Mouse (Mus musculus) frontal cortex, postnatal 36 days (tissue): ENCODE results near the gene Chkb.

ENCODE experiments used
- DNase-seq, 2 experiments: peaks; one replicate each; pipeline ENCODE4 v3.0.0; 2022; ENCODE audit warnings: low spot score in 2 of 2

Chkb gene

DNA sequence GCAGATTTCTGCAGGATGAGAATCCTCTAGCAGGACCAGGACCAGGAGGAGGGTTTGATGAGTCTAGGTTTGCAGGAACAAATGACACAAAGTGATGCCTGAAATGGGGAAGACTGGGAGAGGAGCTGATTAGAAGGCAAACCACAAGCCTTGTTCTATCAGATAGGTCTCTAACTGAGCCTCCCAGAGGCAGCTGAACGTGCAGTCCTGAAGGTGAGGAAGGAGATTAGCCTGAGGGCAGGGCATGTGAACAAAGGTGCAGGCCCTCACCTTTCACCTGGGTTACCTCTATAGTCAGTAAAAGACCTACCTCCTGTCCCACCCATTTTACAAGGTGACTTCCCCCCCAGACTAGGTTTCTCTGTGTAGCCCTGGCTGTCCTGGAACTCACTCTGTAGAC, 30.0 kb downstream of the Chkb start:
- no peak for DNase-seq

DNA sequence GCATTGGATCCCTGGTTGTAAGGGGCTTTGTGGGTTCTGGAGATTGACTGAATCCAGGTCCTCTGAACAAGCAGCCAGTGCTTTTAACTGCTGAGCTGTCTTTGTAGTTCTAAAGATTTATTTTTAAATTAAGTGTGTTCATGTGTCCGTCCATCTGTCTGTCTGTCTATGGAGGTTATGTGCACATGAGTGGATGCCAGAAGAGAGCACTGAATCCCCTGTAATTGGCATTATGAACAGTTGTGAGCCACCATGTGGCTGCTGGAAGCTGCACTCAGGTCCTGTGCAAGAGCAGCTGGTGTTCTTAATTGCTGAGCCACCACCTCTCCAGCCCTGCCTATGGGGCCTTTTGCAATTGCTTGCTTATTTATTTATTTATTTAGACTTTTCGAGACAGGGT, 31.6 kb downstream of the Chkb start:
- DNase-seq: no peak

DNA sequence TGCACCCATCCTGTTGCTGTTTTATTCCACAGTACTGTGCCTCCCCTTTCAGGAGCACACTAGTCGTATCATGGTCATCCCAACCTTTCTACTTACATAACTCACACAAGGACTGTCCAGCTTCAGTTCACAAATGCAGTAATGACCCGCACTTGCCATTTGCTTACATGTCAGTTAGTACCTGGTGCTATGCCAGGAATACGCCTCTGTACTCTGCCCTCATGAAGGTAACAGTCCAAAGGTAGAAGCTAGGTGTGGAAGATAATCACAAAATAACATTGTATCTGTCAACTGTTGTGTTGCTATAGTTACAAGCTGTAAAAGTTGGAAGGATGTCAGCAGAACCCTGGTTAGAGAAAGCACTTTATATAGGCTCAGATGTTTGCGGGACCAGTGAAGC, 32.8 kb downstream of the Chkb start:
- DNase-seq: no peak

DNA sequence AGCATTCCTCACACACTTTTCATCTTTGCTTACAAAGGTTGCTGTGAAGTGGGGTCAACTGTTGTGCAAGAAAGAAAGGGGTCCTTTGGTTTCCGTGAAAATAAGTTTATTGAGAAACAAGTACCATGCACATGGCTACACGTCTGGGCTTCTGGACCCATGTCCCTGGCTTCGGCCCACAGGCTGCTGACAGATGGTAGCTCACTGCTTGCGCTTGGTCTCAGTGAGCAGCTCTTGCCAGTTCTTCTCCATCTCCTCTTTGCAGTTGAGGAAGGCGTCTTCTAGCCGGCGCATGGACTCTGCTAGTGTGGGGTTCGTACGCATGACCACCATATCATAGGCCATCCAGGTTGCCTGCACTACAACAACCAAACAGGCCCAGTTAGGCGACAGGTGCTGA, 39.6 kb downstream of the Chkb start:
- DNase-seq: no peak

DNA sequence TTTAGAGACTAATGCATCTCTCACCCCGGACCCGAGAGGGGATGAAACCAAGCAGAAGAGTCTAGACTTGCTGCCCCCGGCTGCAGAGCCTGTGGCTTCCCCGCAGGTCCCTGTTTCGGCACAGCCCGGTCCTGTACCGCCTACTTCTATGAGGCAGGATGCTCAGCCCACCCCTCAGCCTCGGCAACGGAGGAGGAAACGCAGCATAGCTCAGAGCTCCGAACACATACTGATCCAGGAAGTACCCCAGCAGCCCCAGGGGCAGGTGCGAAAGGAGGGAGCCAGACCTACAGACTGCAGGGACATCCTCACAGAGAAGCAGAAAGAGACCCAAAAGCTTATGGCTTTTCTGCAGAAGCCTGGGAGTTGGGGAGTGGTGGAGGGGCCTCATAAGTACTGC, 42.6 kb downstream of the Chkb start:
- no peak for DNase-seq

DNA sequence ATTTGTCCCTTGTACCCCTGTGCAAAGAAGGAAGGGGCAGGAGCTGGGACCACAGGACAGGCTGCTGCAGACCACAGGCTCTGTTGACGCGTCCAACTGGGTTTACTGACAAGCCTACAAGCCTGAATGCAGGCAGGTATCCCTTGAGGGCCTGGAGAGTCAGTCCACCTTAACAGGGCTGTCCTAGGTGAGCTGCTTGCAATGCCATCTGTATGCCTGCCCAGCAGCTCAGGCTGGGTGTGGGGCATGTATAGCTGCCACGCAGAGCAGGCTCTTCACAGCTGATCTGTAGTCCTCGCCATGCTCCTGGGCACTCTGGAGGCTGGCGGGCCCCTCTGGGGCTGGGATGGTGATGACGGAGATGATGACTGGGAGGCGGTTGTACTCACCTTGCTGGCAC, 45.1 kb downstream of the Chkb start, which contains the start of gene Klhdc7b:
Gene Klhdc7b (plus strand): TSS at position 301 of the 400 bp plus-strand sequence.
- no peak for DNase-seq

DNA sequence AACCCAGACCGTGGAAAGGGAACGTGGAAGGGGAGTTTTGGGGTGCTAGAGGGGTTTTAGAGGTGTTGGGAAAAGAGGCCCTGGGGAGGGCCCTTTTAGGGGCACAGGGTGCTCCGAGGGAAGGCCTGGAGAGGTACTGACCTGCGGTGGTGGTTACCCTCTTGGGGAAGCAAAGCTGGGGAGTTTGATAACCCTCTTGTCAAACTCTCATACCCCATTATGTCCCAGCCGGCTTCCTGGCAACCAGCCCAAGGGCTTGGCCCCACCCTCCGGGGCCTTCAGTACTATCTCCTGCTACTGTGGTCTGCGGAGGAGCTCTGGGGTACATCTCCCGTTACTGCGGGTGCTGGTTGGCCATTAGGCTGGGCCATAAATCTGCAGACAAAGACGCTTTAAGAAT, 50.3 kb downstream of the Chkb start:
- DNase-seq: no peak

DNA sequence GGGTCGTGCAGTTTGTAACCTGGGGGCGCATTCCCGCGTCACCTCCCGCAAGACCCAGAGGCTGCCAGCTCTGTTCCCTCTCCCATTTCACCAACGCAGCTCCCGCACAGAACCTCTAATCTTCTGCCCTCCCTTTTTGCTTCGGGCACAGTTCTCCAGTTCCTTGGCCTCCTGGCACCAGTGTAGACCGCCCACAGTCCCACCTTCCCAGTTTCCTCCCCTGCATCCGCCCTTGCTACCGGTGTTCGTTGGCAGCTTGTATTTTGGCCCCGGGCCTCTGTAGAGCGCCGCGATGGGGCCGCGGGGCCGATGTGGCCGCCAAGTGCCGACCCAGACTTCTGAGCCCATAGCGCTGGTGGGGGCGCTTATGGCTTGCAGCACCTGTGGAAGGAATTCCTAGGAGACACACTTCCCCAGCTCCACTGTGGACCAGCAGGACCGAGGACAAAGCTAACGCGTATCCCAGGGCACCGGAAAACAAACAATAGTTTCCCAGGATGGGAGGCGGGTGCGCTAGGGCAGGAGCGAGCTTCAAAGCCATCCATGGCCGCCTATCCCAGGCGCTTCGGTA, 50.8 kb downstream of the Chkb start, which contains the start of gene Odf3b:
Gene Odf3b (minus strand): TSS at position 452 of the 571 bp plus-strand sequence.
- no peak for DNase-seq

DNA sequence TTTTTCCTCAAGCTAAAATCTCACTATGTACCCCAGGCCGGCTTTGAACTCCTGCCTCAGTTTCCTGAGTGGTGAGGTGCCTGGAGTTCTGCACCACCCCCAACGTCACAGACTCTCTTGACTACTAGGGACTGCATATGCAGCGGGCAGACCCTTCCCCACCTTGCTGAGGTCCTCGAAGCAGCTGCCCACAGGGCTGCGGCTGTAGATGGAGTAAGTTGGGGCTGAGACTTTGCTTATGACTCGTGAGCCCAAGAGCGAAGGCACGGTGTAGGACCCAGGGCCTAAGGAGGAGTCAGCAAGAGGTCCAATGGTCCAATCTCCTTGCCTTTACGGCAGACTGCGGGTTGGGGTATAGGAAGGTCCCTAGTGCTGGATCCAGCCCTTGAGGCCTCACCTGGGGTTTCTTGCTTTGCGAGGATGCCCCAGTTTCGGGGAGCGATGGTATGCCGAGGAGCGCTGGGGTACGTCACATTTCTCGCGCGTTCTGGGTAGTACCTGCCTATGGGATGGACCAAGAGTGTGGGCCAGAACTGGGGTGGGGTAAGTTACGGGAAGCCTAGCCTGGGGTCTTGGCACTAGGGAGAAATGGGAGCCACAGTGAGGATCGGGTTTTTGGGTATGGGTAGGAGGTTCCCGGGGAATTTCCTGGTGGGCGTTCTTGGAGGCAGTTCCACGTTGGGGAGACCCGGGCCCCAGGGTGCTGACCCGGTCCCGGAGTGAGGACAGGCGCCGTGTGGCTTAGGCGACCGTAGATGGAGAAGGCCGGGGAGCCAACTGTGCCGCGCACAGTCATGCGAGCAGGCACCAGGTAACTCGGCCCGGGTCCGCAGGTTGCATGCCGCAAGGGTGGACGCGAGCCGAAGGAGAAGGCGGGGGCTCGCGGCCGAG, 51.5 kb downstream of the Chkb start:
- DNase-seq: no peak

DNA sequence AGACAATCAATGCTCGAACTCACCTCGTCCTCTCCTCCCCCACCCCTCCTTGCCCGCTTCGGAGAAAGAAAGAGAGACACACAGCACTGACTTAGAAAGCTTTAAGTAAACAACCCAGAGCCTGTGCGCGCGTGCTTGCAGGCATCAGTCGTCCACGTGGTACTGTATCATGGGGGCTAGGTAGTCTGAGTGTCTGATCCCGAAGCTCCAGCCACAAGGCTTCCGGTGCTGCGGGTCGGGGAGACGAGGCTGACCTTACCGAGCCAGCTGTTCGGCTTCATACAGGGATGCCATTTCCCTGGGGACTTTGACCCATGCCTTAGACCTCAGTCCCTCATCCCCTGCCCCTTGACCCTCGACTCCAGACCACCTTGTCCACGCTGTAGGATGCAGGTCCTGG, 52.3 kb downstream of the Chkb start:
- DNase-seq: no peak

DNA sequence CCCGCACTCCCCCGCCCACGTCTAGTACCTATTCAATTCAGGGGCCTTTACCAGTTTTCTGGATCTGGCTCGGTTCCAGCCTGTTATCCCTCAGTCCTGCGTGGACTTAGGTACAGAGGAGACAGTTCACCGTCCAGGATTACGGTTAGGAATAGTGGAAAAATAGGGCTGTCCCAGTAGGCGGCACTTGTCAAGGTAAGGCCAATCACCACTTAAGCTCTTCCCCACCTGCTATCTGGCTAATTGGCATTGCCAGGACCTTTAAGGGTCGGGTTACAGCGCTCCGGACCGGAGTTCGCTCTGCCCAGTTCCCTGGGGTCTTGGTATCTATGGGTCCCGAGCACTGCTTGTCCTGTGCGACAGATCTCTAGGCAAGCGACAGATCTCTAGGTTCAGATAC, 52.8 kb downstream of the Chkb start, which contains the start of gene Tymp:
Gene Tymp (minus strand): TSS at position 83 of the 400 bp plus-strand sequence.
- no peak for DNase-seq
